Mouse (Mus musculus) C2C12 (cell line): ENCODE results near the gene Gm48551.

Experiments used
- CTCF ChIP-seq: IDR thresholded peaks from one replicate; pipeline ENCODE4 v1.5.1; 2011; ENCODE audit not compliant: control insufficient read depth, insufficient read depth, insufficient read length
- FOSL1 ChIP-seq: IDR thresholded peaks from one replicate; pipeline ENCODE4 v1.8.0; 2011; ENCODE audit warnings: mild to moderate bottlenecking, low read length; ENCODE audit not compliant: poor library complexity, insufficient read depth, severe bottlenecking
- MYOG ChIP-seq: IDR thresholded peaks from one replicate; pipeline ENCODE4 v1.6.1; 2011; ENCODE audit not compliant: control insufficient read depth, insufficient read length; ENCODE audit errors: extremely low read depth
- USF1 ChIP-seq: IDR thresholded peaks from one replicate; pipeline ENCODE4 v1.6.1; 2011; ENCODE audit warnings: low read depth, mild to moderate bottlenecking, control low read depth, moderate library complexity

DNA sequence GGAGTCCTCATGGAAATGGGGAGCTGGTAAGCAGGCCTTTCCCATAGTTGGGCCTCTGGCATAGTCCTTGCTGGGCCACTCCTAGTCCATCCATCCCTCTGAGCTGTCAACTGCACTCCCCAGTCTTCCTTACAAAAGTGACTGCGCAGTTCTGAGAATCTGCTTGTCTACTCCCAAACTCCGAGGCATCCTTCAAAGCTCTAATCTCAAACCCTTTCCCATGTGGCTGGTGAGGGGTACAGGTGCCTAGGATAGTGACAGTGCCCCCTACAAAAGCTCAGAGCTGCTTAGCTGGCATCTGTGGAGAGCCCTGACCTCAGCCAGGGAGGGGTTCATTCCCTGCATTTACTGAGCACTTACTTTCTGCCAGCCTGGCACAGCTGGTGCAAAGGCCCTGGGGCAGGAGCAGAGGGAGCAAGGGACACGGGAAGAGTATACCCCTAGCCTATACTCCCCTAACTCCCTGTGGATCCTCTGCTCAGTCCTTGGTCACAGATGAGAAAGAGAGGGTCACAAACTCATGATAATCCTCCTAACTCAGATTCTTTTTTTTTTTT, 38.5 kb downstream of the Gm48551 start:
- TF ChIP-seq CTCF: no peak
- no peak for TF ChIP-seq MYOG
- TF ChIP-seq USF1: no peak
- no peak for TF ChIP-seq FOSL1
